Mouse (Mus musculus) liver, embryonic 16.5 days (tissue): ENCODE measurements around the gene 0610012G03Rik. TPM values are rescaled to one million over a fixed set of nuclear protein-coding genes. Genes with fewer than 3 reads are reported as not detected.

Source experiments
- ATAC-seq: fragments of 200-750 bp; cut with Nextera tagmentation; 2 replicates; pipeline ENCODE4 v1.8.0; 2017; ENCODE audit warnings: low read depth, mild to moderate bottlenecking, moderate number of reproducible peaks, moderate library complexity
- H3K27ac ChIP-seq: fragments of 300-500 bp; sonication (generic); 2 replicates; pipeline ENCODE4 v1.5.1; 2014; ENCODE audit warnings: mild to moderate bottlenecking, low read length
- H3K27me3 ChIP-seq: fragments of 300-500 bp; sonication (generic); 2 replicates; pipeline ENCODE4 v1.6.1; 2014; ENCODE audit warnings: low read depth, low read length, mixed read lengths; ENCODE audit not compliant: control insufficient read depth, insufficient read depth
- H3K36me3 ChIP-seq: fragments of 300-500 bp; sonication (generic); 2 replicates; pipeline ENCODE4 v1.6.1; 2014; ENCODE audit warnings: mild to moderate bottlenecking; ENCODE audit not compliant: control insufficient read depth, insufficient read depth
- H3K4me1 ChIP-seq: fragments of 300-500 bp; sonication (generic); 2 replicates; pipeline ENCODE4 v1.6.1; 2014; ENCODE audit warnings: low read depth, low read length, mixed read lengths; ENCODE audit not compliant: control insufficient read depth
- H3K4me2 ChIP-seq: fragments of 300-500 bp; sonication (generic); 2 replicates; pipeline ENCODE4 v1.6.1; 2014; ENCODE audit warnings: low read depth, low read length, mixed read lengths
- H3K4me3 ChIP-seq: fragments of 300-500 bp; sonication (generic); 2 replicates; pipeline ENCODE4 v1.5.1; 2014; ENCODE audit warnings: low read depth, mild to moderate bottlenecking, low read length
- H3K9ac ChIP-seq: fragments of 300-500 bp; sonication (generic); 2 replicates; pipeline ENCODE4 v1.6.1; 2014; ENCODE audit warnings: low read depth, low read length
- H3K9me3 ChIP-seq: fragments of 300-500 bp; sonication (generic); replicated peaks from 2 replicates; pipeline ENCODE4 v1.6.1; 2016; ENCODE audit warnings: low read length; ENCODE audit not compliant: control insufficient read depth
- WGBS: fragments of 180-500 bp; shearing (Covaris S2); extraction: QIAGEN DNeasy Blood & Tissue Kit; methylation state at CpG from one replicate; pipeline ENCODE4 v1.1.7; 2014; ENCODE audit not compliant: insufficient replicate concordance; 5-methylcytosine and 5-hydroxymethylcytosine counted together
- polyA plus RNA-seq: library from polyadenylated mRNA; unstranded; fragments of >200 nt; fragmentation: Nextera tagmentation; extraction: Ambion mirVana; gene quantifications from 2 replicates; pipeline ENCODE4 v1.2.1, GENCODE M21; 2015

Gene 0610012G03Rik
- polyA plus RNA-seq, 1 experiment from 2014 or later: 36.7 TPM

DNA sequence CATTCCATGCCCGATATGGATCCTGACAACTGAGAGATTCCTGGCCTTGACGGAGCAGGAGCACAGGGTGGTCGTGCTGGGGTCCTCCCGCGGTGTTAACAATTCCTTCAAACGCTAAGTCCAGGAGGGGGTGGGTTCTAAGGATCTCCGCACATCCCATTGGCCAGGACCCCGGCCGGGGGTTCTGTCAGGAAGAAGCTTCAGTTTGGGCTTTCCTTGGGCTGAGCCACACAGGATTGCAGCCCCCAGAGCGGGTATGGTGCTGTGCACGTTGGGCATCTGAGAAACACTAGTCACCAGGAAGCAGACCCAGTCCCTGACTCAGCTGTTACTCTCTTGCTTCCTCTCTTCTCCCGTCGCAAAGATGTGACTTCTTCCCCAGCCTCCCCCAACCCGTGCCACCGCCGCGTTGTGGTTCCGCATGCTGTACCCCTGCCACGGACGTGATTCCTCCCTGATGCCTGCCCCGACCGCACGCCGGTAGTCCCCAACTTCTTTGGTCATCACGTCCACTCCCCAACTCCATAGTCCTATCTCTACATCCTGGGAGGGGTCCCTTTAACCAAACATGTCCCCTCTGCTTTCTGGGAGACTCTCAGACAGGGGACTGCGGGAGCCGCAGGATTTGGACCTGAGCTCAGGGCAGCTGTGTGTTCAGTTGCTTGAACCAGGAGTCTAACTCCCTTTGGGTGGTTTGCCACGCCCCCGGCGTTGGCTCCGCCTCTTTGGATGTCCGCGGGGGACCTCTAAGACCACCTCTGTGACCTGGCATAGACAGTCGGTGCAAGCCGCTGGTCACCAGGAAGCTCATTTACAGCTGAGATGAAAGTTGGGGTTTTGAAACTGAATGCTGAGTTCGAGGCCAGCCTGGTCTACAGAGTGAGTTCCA is 13.0 kb downstream of the 0610012G03Rik start:
- WGBS: 6% methylated on average over 36 of the region's 36 CpGs
- H3K9ac ChIP-seq: no peak overlapping the region
- H3K27ac ChIP-seq: no peak overlapping the region
- peak overlapping the region; percentile 4 for H3K4me3 ChIP-seq
- H3K9me3 ChIP-seq: no peaks in the 10 kb centered on the region
- H3K27me3 ChIP-seq: peaks cover 49% of the 10 kb centered on the region
- peak overlapping the region; percentile 5 for H3K4me2 ChIP-seq
- peaks cover 8% of the 10 kb centered on the region for H3K4me1 ChIP-seq
- ATAC-seq: 0 out of 2 replicates have a peak, but pooled peaks have one; percentile 8
- H3K36me3 ChIP-seq: no peaks in the 10 kb centered on the region

DNA sequence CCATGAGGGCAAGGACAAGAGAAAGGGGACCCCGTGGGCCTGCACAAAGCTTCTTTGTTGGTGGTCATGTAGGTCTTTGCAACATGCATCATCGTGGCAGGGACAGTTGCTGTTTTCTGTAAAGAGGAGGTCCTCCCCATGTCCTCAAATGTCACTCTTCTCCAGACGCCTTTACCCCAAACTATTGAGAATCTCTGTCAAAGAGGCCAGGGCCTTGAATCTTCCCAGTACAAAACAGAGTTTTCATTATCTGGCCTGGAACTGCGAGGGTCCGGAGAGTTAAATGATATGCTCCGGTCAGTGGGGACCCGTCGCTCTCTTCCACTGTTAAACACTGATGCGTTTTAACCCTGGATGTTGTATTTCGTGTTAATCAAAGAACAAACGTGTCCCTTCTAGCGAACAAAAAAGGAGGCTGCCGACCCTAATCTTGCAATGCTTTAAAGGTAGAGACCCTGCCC is 13.7 kb downstream of the 0610012G03Rik start:
- whole genome bisulfite sequencing: 27% methylated on average over 13 of the region's 13 CpGs
- H3K4me3 ChIP-seq: peak overlapping the region; percentile 4; the same call in 1 of the 2 replicates
- H3K27ac ChIP-seq: no peak overlapping the region
- H3K4me1 ChIP-seq: peaks cover 8% of the 10 kb centered on the region
- peaks cover 49% of the 10 kb centered on the region for H3K27me3 ChIP-seq
- no peak overlapping the region for H3K9ac ChIP-seq
- H3K36me3 ChIP-seq: no peaks in the 10 kb centered on the region
- ATAC-seq: no peak
- no peak overlapping the region for H3K4me2 ChIP-seq
- H3K9me3 ChIP-seq: no peaks in the 10 kb centered on the region

DNA sequence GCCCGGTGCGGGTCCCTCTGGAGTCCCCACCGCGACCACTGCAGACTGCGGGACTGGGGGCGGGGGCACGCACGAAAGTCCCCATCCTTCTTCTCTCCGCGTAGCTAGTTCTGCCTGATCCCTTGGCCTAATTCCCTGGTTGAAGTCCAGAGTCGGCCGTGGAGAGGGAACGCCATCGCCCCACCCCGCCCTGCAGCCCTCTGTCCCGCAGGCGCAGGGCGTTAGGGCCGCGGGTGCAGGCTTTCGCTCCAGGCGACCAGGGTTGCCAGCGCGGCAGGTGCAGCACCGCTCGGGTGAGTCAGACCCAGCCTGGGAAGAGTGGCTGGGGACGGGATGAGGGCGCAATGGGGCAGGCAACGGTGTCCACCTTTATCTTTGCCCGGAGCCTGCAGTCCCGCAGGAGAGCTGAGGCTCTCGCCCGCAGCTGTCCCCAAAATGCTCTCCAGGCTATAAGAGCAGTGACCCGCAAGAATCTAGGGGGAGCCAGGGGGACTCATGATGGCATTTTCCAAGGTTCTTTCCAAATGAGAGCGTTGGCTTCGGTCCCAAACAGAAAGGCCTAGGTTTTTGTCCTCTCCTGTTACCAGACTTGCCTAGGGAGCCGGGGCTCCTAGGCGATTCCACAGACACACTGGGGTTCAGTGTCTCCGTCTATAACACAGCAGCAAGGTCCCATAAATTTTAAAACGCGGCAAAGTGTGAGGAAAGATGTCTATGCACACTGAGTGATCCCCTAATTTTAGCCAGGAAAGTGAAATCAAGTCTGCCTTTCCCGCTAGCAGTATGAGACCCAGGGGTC is 14.3 kb downstream of the 0610012G03Rik start, which contains the start of gene Pigz:
Gene Pigz, plus strand, starts transcription at position 101 of the 799 bp plus-strand sequence.
- H3K27ac ChIP-seq: no peak within 1 kb of the TSS
- H3K4me3 ChIP-seq: peak within 1 kb of the TSS; percentile 59
- ATAC-seq: 0 out of 2 replicates have a peak, but pooled peaks have one; percentile 15
- H3K9me3 ChIP-seq: no peaks in the 10 kb centered on the region
- H3K4me2 ChIP-seq: peak within 1 kb of the TSS; percentile 74
- H3K27me3 ChIP-seq: peaks cover 49% of the 10 kb centered on the region
- WGBS: 9% methylated on average over 42 of the region's 42 CpGs
- H3K4me1 ChIP-seq: peaks cover 8% of the 10 kb centered on the region
- H3K9ac ChIP-seq: peak within 1 kb of the TSS; percentile 44; the same call in 1 of the 2 replicates
- H3K36me3 ChIP-seq: no peaks in the 10 kb centered on the region

DNA sequence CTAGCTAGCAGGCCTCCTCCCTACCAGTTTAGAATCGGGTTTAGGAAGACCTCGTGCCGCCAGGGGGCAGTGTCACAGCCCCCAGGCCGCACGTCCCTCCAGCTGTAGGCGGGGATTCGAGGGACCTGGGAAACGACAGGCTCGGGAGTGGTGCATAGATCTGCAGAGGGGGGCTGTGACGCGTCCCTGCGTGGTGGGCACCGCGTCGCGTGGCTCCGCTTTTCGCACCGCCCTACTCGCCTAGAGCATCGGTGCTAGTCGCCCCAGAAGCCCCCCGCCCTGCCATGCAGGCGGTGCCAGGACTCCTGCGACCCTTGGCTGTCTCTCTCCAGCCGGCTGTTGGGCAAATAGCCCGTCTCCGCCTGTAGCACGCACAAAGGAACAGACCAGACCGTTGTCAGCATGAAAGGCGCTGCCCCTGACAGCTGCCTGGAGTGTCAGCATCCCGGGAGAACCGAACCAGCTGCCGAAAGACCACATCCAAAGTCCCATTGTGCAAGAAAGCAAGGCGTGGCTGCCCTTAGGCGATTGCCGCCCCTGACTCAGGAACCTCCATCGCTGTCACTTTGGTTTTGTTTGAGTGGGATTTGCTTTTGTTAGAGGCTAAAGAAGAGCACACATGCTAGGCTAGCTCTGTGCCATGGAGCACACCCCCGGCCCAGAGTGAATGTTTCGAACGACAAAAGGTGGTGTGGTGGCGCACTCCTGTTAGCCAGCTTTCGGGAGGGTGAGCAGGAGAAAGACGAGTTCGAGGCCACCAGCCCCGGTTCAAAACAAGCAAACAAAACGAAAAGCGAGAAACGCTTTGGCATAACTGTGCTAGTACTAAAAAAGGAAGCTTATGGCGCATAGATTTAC is 15.2 kb downstream of the 0610012G03Rik start:
- Histone ChIP-seq H3K36me3 (no peaks in the 10 kb centered on the region), H3K9ac (peak overlapping the region; percentile 44; the same call in 1 of the 2 replicates), H3K4me2 (peak overlapping the region; percentile 74), H3K4me1 (peaks cover 8% of the 10 kb centered on the region), H3K4me3 (peak overlapping the region; percentile 59), H3K27ac (no peak overlapping the region), H3K27me3 (peaks cover 49% of the 10 kb centered on the region), H3K9me3 (no peaks in the 10 kb centered on the region)
- under 1% methylated on average over 50 of the region's 50 CpGs for WGBS
- ATAC-seq: peak; percentile 74

DNA sequence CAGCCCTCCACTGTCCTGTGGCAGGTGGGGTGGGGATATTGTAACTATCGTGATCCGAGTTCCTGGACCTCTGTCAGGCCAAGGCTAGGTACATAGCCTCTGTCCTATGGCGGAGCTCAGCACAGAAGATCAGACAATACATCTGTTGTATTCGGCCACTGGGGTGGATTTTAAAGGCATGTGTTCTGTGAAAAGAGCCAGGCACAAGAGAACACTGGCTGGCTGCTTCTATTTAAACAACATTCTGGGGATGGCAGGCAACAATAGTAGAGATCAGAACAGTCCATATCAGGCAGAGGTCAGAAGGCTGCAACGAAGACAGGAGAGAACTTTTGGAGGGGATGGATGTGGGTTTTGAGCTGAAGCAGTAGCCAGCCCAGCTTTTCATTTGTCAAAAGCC is 16.0 kb downstream of the 0610012G03Rik start:
- no peak overlapping the region for H3K9ac ChIP-seq
- peaks cover 8% of the 10 kb centered on the region for H3K4me1 ChIP-seq
- H3K4me2 ChIP-seq: no peak overlapping the region
- no peaks in the 10 kb centered on the region for H3K9me3 ChIP-seq
- 60% methylated on average over 5 of the region's 5 CpGs for WGBS
- no peak for ATAC-seq
- peaks cover 49% of the 10 kb centered on the region for H3K27me3 ChIP-seq
- no peak overlapping the region for H3K4me3 ChIP-seq
- H3K36me3 ChIP-seq: no peaks in the 10 kb centered on the region
- no peak overlapping the region for H3K27ac ChIP-seq

DNA sequence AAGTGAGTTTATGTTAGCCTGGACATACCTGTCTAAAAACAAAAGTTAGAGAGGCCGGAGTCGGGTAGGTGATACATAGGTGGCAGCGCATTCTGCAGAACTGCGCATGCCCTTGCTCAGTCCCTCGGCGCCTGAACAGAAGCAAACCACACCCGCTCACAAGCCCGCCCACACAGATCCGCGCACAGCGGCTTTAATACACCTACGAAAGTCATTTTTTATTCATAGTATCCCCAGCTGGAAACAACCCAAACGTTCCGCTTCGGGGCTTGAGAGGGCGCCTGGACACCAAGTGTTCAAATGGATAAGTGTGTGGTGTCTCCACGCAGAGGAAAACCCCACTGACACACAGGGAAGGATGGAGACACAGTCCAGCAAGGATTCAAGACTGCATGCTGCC is 17.0 kb downstream of the 0610012G03Rik start:
- no peaks in the 10 kb centered on the region for H3K36me3 ChIP-seq
- no peak for ATAC-seq
- no peak overlapping the region for H3K27ac ChIP-seq
- WGBS: 48% methylated on average over 17 of the region's 17 CpGs
- H3K9ac ChIP-seq: no peak overlapping the region
- peaks cover 46% of the 10 kb centered on the region for H3K27me3 ChIP-seq
- peaks cover 8% of the 10 kb centered on the region for H3K4me1 ChIP-seq
- no peak overlapping the region for H3K4me2 ChIP-seq
- no peak overlapping the region for H3K4me3 ChIP-seq
- no peaks in the 10 kb centered on the region for H3K9me3 ChIP-seq

DNA sequence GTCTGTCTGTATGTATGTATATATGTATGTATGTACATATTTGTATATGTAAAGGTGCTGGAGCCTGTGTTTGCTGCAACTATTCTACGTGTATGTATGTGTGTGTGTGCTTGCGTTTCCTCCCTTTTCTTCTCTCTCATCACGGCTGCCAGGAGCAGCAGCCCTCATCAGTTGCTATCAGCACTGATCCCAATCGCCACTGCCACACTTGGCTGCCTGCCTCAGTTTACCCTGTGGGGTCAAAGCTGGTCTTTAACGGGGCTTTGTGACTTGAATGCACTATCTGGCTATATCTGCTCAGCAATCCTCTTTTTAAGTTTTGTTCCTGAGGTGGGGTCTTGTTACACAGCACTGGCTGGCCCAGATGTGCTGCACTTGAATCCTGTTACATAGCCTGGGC is 20.9 kb downstream of the 0610012G03Rik start:
- Histone ChIP-seq H3K4me1 (no peaks in the 10 kb centered on the region), H3K36me3 (no peaks in the 10 kb centered on the region), H3K9me3 (no peaks in the 10 kb centered on the region), H3K27me3 (peaks cover 7% of the 10 kb centered on the region; the same call in 1 of the 2 replicates), H3K9ac (no peak overlapping the region), H3K4me3 (no peak overlapping the region), H3K4me2 (no peak overlapping the region), H3K27ac (no peak overlapping the region)
- WGBS: 58% methylated on average over 5 of the region's 5 CpGs
- ATAC-seq: no peak

DNA sequence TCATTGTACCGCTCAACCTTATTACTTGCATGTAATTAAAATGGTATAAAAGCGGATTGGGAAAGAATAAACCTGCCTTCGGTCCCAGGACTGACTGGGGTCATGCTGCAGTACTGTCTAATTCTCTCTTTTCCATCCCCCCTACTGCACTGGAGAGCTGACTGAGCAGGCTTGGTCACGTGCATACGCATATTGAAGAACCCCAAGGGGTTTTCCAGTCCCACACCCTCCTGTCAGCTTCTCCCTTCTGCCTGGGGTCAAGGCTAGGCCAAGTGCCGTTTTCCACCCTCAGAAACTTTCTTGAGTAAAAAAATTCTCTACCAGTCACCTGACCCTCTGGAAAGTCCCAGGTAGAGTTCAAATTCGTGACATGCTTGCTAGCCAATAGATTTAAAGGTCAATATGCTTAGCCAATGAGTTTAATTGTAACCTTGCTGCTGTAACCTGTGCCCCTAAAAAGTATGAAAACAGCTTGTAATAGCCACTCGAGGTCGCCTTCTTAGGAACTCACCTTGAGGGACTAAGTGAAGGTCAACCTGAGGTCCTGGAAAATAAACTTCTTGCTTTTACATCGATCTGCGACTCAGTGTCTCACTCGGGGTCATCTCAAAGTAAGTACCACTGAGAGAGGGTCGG is 21.6 kb downstream of the 0610012G03Rik start:
- H3K9me3 ChIP-seq: no peaks in the 10 kb centered on the region
- no peak for ATAC-seq
- no peaks in the 10 kb centered on the region for H3K27me3 ChIP-seq
- H3K4me1 ChIP-seq: no peaks in the 10 kb centered on the region
- no peak overlapping the region for H3K27ac ChIP-seq
- H3K4me3 ChIP-seq: no peak overlapping the region
- no peak overlapping the region for H3K4me2 ChIP-seq
- no peak overlapping the region for H3K9ac ChIP-seq
- no peaks in the 10 kb centered on the region for H3K36me3 ChIP-seq
- WGBS: 63% methylated on average over 13 of the region's 13 CpGs
